Mouse (Mus musculus) liver, postnatal 0 days (tissue): ENCODE measurements around the gene Mia.

Experiments
- CTCF ChIP-seq: sonication (generic); IDR thresholded peaks from 2 replicates; pipeline ENCODE4 v1.5.1; 2016; ENCODE audit warnings: antibody characterized with exemption, low read depth
- EP300 ChIP-seq: IDR thresholded peaks from 2 replicates; pipeline ENCODE4 v1.6.1; 2016; ENCODE audit warnings: antibody characterized with exemption, low read depth, mild to moderate bottlenecking

- TF ChIP-seq EP300 (no peak), CTCF (no peak)
Observed at GRCm38 (mm10) chr7:27161744-27162143, 19.2 kb downstream of the Mia start.
